Mouse (Mus musculus): ENCODE results near the gene Cct7.

The Cct7 gene

GRCm38 (mm10) chr6:85452411-85452665 is 1.0 kb downstream of the Cct7 start:
- DNase-seq (ENCODE audit: low spot score in 2 of 2): no peak

- no peak for DNase-seq (ENCODE audit: low spot score in 2 of 2)
These were observed 1.5 kb downstream of the Cct7 start for GRCm38 (mm10) chr6:85452816-85453215.

GRCm38 (mm10) chr6:85459621-85460020 is 8.3 kb downstream of the Cct7 start:
- no peak for DNase-seq (ENCODE audit: low spot score in 2 of 2)

GRCm38 (mm10) chr6:85465381-85465780 is 14.1 kb downstream of the Cct7 start:
- no peak for DNase-seq (ENCODE audit: low spot score in 2 of 2)

GRCm38 (mm10) chr6:85469660-85470430 is 18.5 kb downstream of the Cct7 start:
- DNase-seq (ENCODE audit: low spot score in 2 of 2): no peak

- DNase-seq (ENCODE audit: low spot score in 2 of 2): no peak
These were observed 20.6 kb downstream of the Cct7 start for GRCm38 (mm10) chr6:85471962-85472361.

GRCm38 (mm10) chr6:85472542-85472941 is 21.2 kb downstream of the Cct7 start:
- no peak for DNase-seq (ENCODE audit: low spot score in 2 of 2)

GRCm38 (mm10) chr6:85475581-85475980 is 24.3 kb downstream of the Cct7 start:
- no peak for DNase-seq (ENCODE audit: low spot score in 2 of 2)

GRCm38 (mm10) chr6:85477366-85477917 is 26.1 kb downstream of the Cct7 start:
- DNase-seq (ENCODE audit: low spot score in 2 of 2): peak in 1 of 2 experiments; percentile 16

GRCm38 (mm10) chr6:85478416-85478815 is 27.1 kb downstream of the Cct7 start:
- DNase-seq (ENCODE audit: low spot score in 2 of 2): no peak

- DNase-seq (ENCODE audit: low spot score in 2 of 2): no peak
These were observed 28.7 kb downstream of the Cct7 start for GRCm38 (mm10) chr6:85479979-85480378.

- DNase-seq (ENCODE audit: low spot score in 2 of 2): no peak
These were observed 29.4 kb downstream of the Cct7 start for GRCm38 (mm10) chr6:85480685-85481084.

- DNase-seq (ENCODE audit: low spot score in 2 of 2): no peak
These were observed 32.8 kb downstream of the Cct7 start for GRCm38 (mm10) chr6:85483843-85484721.

- DNase-seq (ENCODE audit: low spot score in 2 of 2): no peak
These were observed 34.4 kb downstream of the Cct7 start for GRCm38 (mm10) chr6:85485738-85486137.

GRCm38 (mm10) chr6:85488510-85488909 is 37.2 kb downstream of the Cct7 start:
- no peak for DNase-seq (ENCODE audit: low spot score in 2 of 2)

GRCm38 (mm10) chr6:85489717-85490116 is 38.4 kb downstream of the Cct7 start:
- DNase-seq (ENCODE audit: low spot score in 2 of 2): no peak

GRCm38 (mm10) chr6:85490252-85490651 is 38.9 kb downstream of the Cct7 start:
- no peak for DNase-seq (ENCODE audit: low spot score in 2 of 2)

GRCm38 (mm10) chr6:85491606-85492005 is 40.3 kb downstream of the Cct7 start:
- DNase-seq (ENCODE audit: low spot score in 2 of 2): no peak

GRCm38 (mm10) chr6:85496976-85497375 is 45.7 kb downstream of the Cct7 start:
- no peak for DNase-seq (ENCODE audit: low spot score in 2 of 2)

- no peak for DNase-seq (ENCODE audit: low spot score in 2 of 2)
These were observed 46.8 kb downstream of the Cct7 start for GRCm38 (mm10) chr6:85498147-85498546.

GRCm38 (mm10) chr6:85500416-85500815 is 49.1 kb downstream of the Cct7 start:
- no peak for DNase-seq (ENCODE audit: low spot score in 2 of 2)

GRCm38 (mm10) chr6:85501571-85502102 is 50.3 kb downstream of the Cct7 start:
- no peak for DNase-seq (ENCODE audit: low spot score in 2 of 2)
